ENCODE assay signal across 25 mouse cellular contexts in genomic region chr7:65522490-65522889, GRCm38 (mm10). TPM values are rescaled to one million over a fixed set of nuclear protein-coding genes. Genes with fewer than 3 reads are reported as not detected.
DNase-seq lines count a peak whose midpoint lies in the region; ATAC-seq and TF ChIP-seq lines count a peak whose summit lies in the region.
"Had no signal": no experiment of that assay in that cellular context is flagged by ENCODE, and none has a peak within 500 bp of the region (broad histone marks: within the 10 kb centered on the region; RNA-seq: fewer than 3 reads in every experiment).

No protein-coding gene starts in this region.

- H3K4me3 ChIP-seq in forebrain, postnatal 0 days (ENCODE audit: low read depth, low read length): no peak overlapping the region
- no peak overlapping the region for H3K4me3 ChIP-seq in forebrain, embryonic 12.5 days (replicated peaks)
- no peak overlapping the region for H3K4me3 ChIP-seq in kidney, postnatal 0 days (replicated peaks; ENCODE audit: low read depth, low read length)
- no peak overlapping the region for H3K4me3 ChIP-seq in kidney, embryonic 16.5 days (ENCODE audit: low read length)
- H3K4me3 ChIP-seq in lung, embryonic 14.5 days (ENCODE audit: low read depth, low read length): no peak overlapping the region
- H3K4me3 ChIP-seq: embryonic facial prominence, embryonic 12.5 days; erythroblast, embryonic 14.5 days; hindbrain, embryonic 13.5 days; limb, embryonic 10.5 days; neural tube, embryonic 15.5 days; stomach, embryonic 15.5 days had no signal

- TF ChIP-seq CTCF in forebrain, postnatal 0 days (IDR thresholded peaks at IDR 0.05; ENCODE audit: low read depth): peak; percentile 34; the same call in 1 of the 2 replicates
- TF ChIP-seq CTCF in kidney, postnatal 0 days (IDR thresholded peaks at IDR 0.05; ENCODE audit: low read depth): peak; percentile 54; the same call in 1 of the 2 replicates
- TF ChIP-seq CTCF in lung, embryonic 14.5 days (IDR thresholded peaks at IDR 0.05; ENCODE audit: low read depth): peak; percentile 40

- H3K9me3 ChIP-seq in forebrain, postnatal 0 days (ENCODE audit: low read length): no peaks in the 10 kb centered on the region
- H3K9me3 ChIP-seq in forebrain, embryonic 12.5 days: no peaks in the 10 kb centered on the region
- no peaks in the 10 kb centered on the region for H3K9me3 ChIP-seq in kidney, postnatal 0 days (replicated peaks; ENCODE audit: low read length)
- no peaks in the 10 kb centered on the region for H3K9me3 ChIP-seq in kidney, embryonic 16.5 days (ENCODE audit: low read length)
- no peaks in the 10 kb centered on the region for H3K9me3 ChIP-seq in lung, embryonic 14.5 days (ENCODE audit: low read depth, low read length)
- H3K9me3 ChIP-seq: embryonic facial prominence, embryonic 12.5 days; hindbrain, embryonic 13.5 days; limb, embryonic 10.5 days; neural tube, embryonic 15.5 days; stomach, embryonic 15.5 days had no signal

- no peak overlapping the region for H3K4me2 ChIP-seq in forebrain, postnatal 0 days (ENCODE audit: low read depth)
- no peak overlapping the region for H3K4me2 ChIP-seq in forebrain, embryonic 12.5 days
- no peak overlapping the region for H3K4me2 ChIP-seq in kidney, postnatal 0 days (ENCODE audit: low read length)
- no peak overlapping the region for H3K4me2 ChIP-seq in kidney, embryonic 16.5 days (replicated peaks; ENCODE audit: low read depth, low read length)
- no peak overlapping the region for H3K4me2 ChIP-seq in lung, embryonic 14.5 days
- H3K4me2 ChIP-seq: embryonic facial prominence, embryonic 12.5 days; heart, embryonic 11.5 days; hindbrain, embryonic 13.5 days; neural tube, embryonic 15.5 days; stomach, embryonic 15.5 days had no signal

- H3K9ac ChIP-seq in forebrain, postnatal 0 days: no peak overlapping the region
- H3K9ac ChIP-seq in forebrain, embryonic 12.5 days: no peak overlapping the region
- H3K9ac ChIP-seq in kidney, postnatal 0 days (ENCODE audit: low read depth, low read length): no peak overlapping the region
- no peak overlapping the region for H3K9ac ChIP-seq in kidney, embryonic 16.5 days (replicated peaks; ENCODE audit: low read length)
- H3K9ac ChIP-seq in lung, embryonic 14.5 days: no peak overlapping the region
- H3K9ac ChIP-seq: embryonic facial prominence, embryonic 12.5 days; hindbrain, embryonic 13.5 days; neural tube, embryonic 15.5 days; stomach, embryonic 15.5 days had no signal

- H3K36me3 ChIP-seq in forebrain, postnatal 0 days (ENCODE audit: insufficient read depth): no peaks in the 10 kb centered on the region
- no peaks in the 10 kb centered on the region for H3K36me3 ChIP-seq in forebrain, embryonic 12.5 days (replicated peaks)
- no peaks in the 10 kb centered on the region for H3K36me3 ChIP-seq in kidney, postnatal 0 days (ENCODE audit: insufficient read depth, low read length)
- H3K36me3 ChIP-seq in kidney, embryonic 16.5 days (ENCODE audit: insufficient read depth, low read length): no peaks in the 10 kb centered on the region
- H3K36me3 ChIP-seq in lung, embryonic 14.5 days (ENCODE audit: insufficient read depth): no peaks in the 10 kb centered on the region
- H3K36me3 ChIP-seq: embryonic facial prominence, embryonic 12.5 days; hindbrain, embryonic 13.5 days; limb, embryonic 10.5 days; neural tube, embryonic 15.5 days; stomach, embryonic 15.5 days had no signal

- DNase-seq in forebrain, postnatal 0 days: no peak
- DNase-seq in kidney, postnatal 0 days (ENCODE audit: low spot score): peak; percentile 58
- peak; percentile 13 for DNase-seq in lung, embryonic 14.5 days
- no peak for DNase-seq in lung, postnatal 36 days
- DNase-seq in R1 (ENCODE audit: low read depth, low spot score): peak; percentile 50
- DNase-seq in right cerebral cortex, postnatal 36 days (ENCODE audit: low spot score in 2 of 2): no peak
- DNase-seq: adrenal gland, adult 2 months; cerebellum, adult 11-12 months; cerebellum, postnatal 10 days; heart, postnatal 14 days; kidney, adult 9 months; right cerebral cortex, adult 18-20 months; thymus, adult 18-20 months; thymus, postnatal 36 days had no signal

- WGBS in forebrain, postnatal 0 days: 70% methylated on average over 12 of the region's 12 CpGs
- 78% methylated on average over 12 of the region's 12 CpGs for WGBS in forebrain, embryonic 12.5 days
- 51% methylated on average over 12 of the region's 12 CpGs for WGBS in kidney, postnatal 0 days
- 57% methylated on average over 12 of the region's 12 CpGs for WGBS in kidney, embryonic 16.5 days
- 45% methylated on average over 12 of the region's 12 CpGs for WGBS in lung, embryonic 14.5 days

- no peak overlapping the region for H3K27ac ChIP-seq in forebrain, postnatal 0 days (ENCODE audit: low read depth, low read length)
- H3K27ac ChIP-seq in forebrain, embryonic 12.5 days: no peak overlapping the region
- no peak overlapping the region for H3K27ac ChIP-seq in kidney, postnatal 0 days
- H3K27ac ChIP-seq in kidney, embryonic 16.5 days (ENCODE audit: low read length): no peak overlapping the region
- no peak overlapping the region for H3K27ac ChIP-seq in lung, embryonic 14.5 days (ENCODE audit: low read depth)
- H3K27ac ChIP-seq: embryonic facial prominence, embryonic 12.5 days; hindbrain, embryonic 13.5 days; limb, embryonic 10.5 days; neural tube, embryonic 15.5 days; stomach, embryonic 15.5 days had no signal

- ATAC-seq in forebrain, postnatal 0 days: no peak
- no peak for ATAC-seq in forebrain, embryonic 12.5 days (ENCODE audit: low FRiP score)
- ATAC-seq in kidney, postnatal 0 days (replicated peaks; ENCODE audit: low FRiP score, low read depth): no peak
- ATAC-seq in kidney, embryonic 16.5 days (ENCODE audit: low FRiP score, low TSS enrichment): no peak
- ATAC-seq in lung, embryonic 14.5 days (ENCODE audit: insufficient read depth): no peak
- ATAC-seq: forebrain, embryonic 14.5 days; inflammation-experienced regulatory T-cells, adult 6 months had no signal

- no peaks in the 10 kb centered on the region for H3K4me1 ChIP-seq in forebrain, postnatal 0 days (ENCODE audit: insufficient read depth)
- 0 out of 2 replicates have a peak, but pooled peaks cover under 1% of the 10 kb centered on the region for H3K4me1 ChIP-seq in forebrain, embryonic 12.5 days
- H3K4me1 ChIP-seq in kidney, postnatal 0 days (replicated peaks; ENCODE audit: insufficient read depth, low read length): no peaks in the 10 kb centered on the region
- H3K4me1 ChIP-seq in kidney, embryonic 16.5 days (ENCODE audit: insufficient read depth, low read length): no peaks in the 10 kb centered on the region
- H3K4me1 ChIP-seq in lung, embryonic 14.5 days (ENCODE audit: insufficient read depth): no peaks in the 10 kb centered on the region
- H3K4me1 ChIP-seq: embryonic facial prominence, embryonic 12.5 days had no signal

- H3K27me3 ChIP-seq in forebrain, postnatal 0 days (ENCODE audit: insufficient read depth, low read length): no peaks in the 10 kb centered on the region
- H3K27me3 ChIP-seq in forebrain, embryonic 12.5 days: peaks cover 29% of the 10 kb centered on the region
- H3K27me3 ChIP-seq in kidney, postnatal 0 days (ENCODE audit: insufficient read depth, low read length): peaks cover 10% of the 10 kb centered on the region; the same call in 1 of the 2 replicates
- peaks cover 17% of the 10 kb centered on the region for H3K27me3 ChIP-seq in kidney, embryonic 16.5 days (ENCODE audit: insufficient read depth, low read length)
- peaks cover 18% of the 10 kb centered on the region for H3K27me3 ChIP-seq in lung, embryonic 14.5 days (ENCODE audit: insufficient read depth, low read length)

RNA-seq across cellular contexts. Expression of gene Tjp1, which starts 5.1 kb away (rescaled TPM):
- 41.2 and 64.4 TPM in 2 replicates for total RNA-seq in forebrain, postnatal 0 days (2014; rRNA removed)
- polyA plus RNA-seq in forebrain, postnatal 0 days (2015; fragmentation: Nextera tagmentation; extraction: Ambion mirVana): 11.6 and 15.8 TPM in 2 replicates
- 29.4 and 30.7 TPM in 2 replicates for polyA plus RNA-seq in forebrain, embryonic 12.5 days (2016; fragmentation: Nextera tagmentation; extraction: Ambion mirVana)
- 25.8 and 28.3 TPM in 2 replicates for polyA plus RNA-seq in kidney, postnatal 0 days (2015; fragmentation: Nextera tagmentation; extraction: Ambion mirVana)
- 29.1 and 29.9 TPM in 2 replicates for polyA plus RNA-seq in kidney, embryonic 16.5 days (2015; fragmentation: Nextera tagmentation; extraction: Ambion mirVana)
- polyA plus RNA-seq in lung, embryonic 14.5 days (2014; fragmentation: Nextera tagmentation; extraction: Ambion mirVana): 32.2 and 32.9 TPM in 2 replicates
- polyA plus RNA-seq: inflammation-experienced regulatory T-cells, adult 6 months had no signal

Comparison
In these comparisons a context has a peak if more than half of its experiments do, and no peak if none do; other contexts are left out.
1. DNase-seq: peak in kidney, postnatal 0 days (single experiment), lung, embryonic 14.5 days (single experiment) and R1 (single experiment); none in forebrain, postnatal 0 days (single experiment), lung, postnatal 36 days (single experiment) and right cerebral cortex, postnatal 36 days (0 of 2).
2. Peak in every context shown above with its lines, with median percentiles within 50 percentile points of each other: CTCF ChIP-seq.